Mouse (Mus musculus) megakaryocyte, embryonic 14.5 days (primary cell): ENCODE results near the gene Crb3. TPM values are rescaled to one million over a fixed set of nuclear protein-coding genes. Genes with fewer than 3 reads are reported as not detected.

ENCODE experiments used
- H3K27me3 ChIP-seq: replicated peaks from 2 replicates; pipeline ENCODE3; 2012; ENCODE audit warnings: inconsistent platforms
- H3K36me3 ChIP-seq: replicated peaks from 2 replicates; pipeline ENCODE3; 2012; ENCODE audit warnings: low read length, inconsistent platforms, mixed read lengths
- H3K4me1 ChIP-seq: 2 replicates; pipeline ENCODE4 v1.6.1; 2012; ENCODE audit warnings: inconsistent platforms
- H3K4me3 ChIP-seq: replicated peaks from 2 replicates; pipeline ENCODE3; 2012; ENCODE audit warnings: moderate library complexity, mild to moderate bottlenecking, inconsistent platforms
- H3K9me3 ChIP-seq: 2 replicates; pipeline ENCODE4 v1.6.1; 2012; ENCODE audit warnings: inconsistent platforms
- FLI1 ChIP-seq: IDR thresholded peaks from 2 replicates; pipeline ENCODE4 v1.6.1; 2012; ENCODE audit warnings: low read length, inconsistent platforms, mixed read lengths
- GATA1 ChIP-seq: IDR thresholded peaks from 3 replicates; pipeline ENCODE4 v1.6.1; 2012; ENCODE audit warnings: mixed read lengths, low read length, inconsistent platforms, borderline replicate concordance
- polyA plus RNA-seq: library from polyadenylated mRNA; stranded (reverse); fragments of >175 nt; gene quantifications from 2 replicates; pipeline ENCODE4 v1.2.3, GENCODE M21; 2012; ENCODE audit warnings: low replicate concordance; ENCODE audit not compliant: insufficient read depth

Gene Crb3
- 0.11 TPM in 1 of 2 replicates, not detected in the other for polyA plus RNA-seq

GRCm38 (mm10) chr17:57058891-57059485 lies at the start of gene Crb3:
Gene Crb3, plus strand, starts transcription at chr17:57059105.
- Histone ChIP-seq H3K27me3 (peaks cover 68% of the 10 kb centered on the region), H3K4me3 (peak within 1 kb of the TSS; percentile 91), H3K36me3 (no peaks in the 10 kb centered on the region), H3K9me3 (no peaks in the 10 kb centered on the region), H3K4me1 (peaks cover 40% of the 10 kb centered on the region)
- no peak for TF ChIP-seq GATA1
- TF ChIP-seq FLI1: no peak

- TF ChIP-seq FLI1 (no peak), GATA1 (no peak)
- Histone ChIP-seq H3K36me3 (peaks cover 36% of the 10 kb centered on the region), H3K4me1 (peaks cover 52% of the 10 kb centered on the region), H3K27me3 (no peaks in the 10 kb centered on the region), H3K9me3 (no peaks in the 10 kb centered on the region), H3K4me3 (peak overlapping the region; percentile 93)
These were observed 48.0 kb upstream of the Crb3 start for GRCm38 (mm10) chr17:57010911-57011235.

GRCm38 (mm10) chr17:57011236-57012141 lies 47.4 kb upstream of the Crb3 start, which contains the start of the genes Gtf2f1 and Gm17949:
Gene Gtf2f1, minus strand, starts transcription at chr17:57011288.
Gene Gm17949, plus strand, starts transcription at chr17:57011469.
- peaks cover 58% of the 10 kb centered on the region for H3K4me1 ChIP-seq
- H3K9me3 ChIP-seq: no peaks in the 10 kb centered on the region
- H3K4me3 ChIP-seq: peak within 1 kb of the TSS; percentile 93
- H3K36me3 ChIP-seq: peaks cover 30% of the 10 kb centered on the region
- no peak for TF ChIP-seq GATA1
- peak; percentile 21; the same call in 1 of the 2 replicates for TF ChIP-seq FLI1
- no peaks in the 10 kb centered on the region for H3K27me3 ChIP-seq

GRCm38 (mm10) chr17:57012245-57012795 lies 46.6 kb upstream of the Crb3 start:
- Histone ChIP-seq H3K27me3 (no peaks in the 10 kb centered on the region), H3K36me3 (peaks cover 22% of the 10 kb centered on the region), H3K4me1 (peaks cover 55% of the 10 kb centered on the region), H3K4me3 (peak overlapping the region; percentile 93), H3K9me3 (no peaks in the 10 kb centered on the region)
- TF ChIP-seq GATA1: no peak
- TF ChIP-seq FLI1: no peak

GRCm38 (mm10) chr17:57019693-57020092 lies 39.2 kb upstream of the Crb3 start:
- Histone ChIP-seq H3K4me3 (no peak overlapping the region), H3K27me3 (no peaks in the 10 kb centered on the region), H3K9me3 (no peaks in the 10 kb centered on the region), H3K36me3 (peaks cover 52% of the 10 kb centered on the region), H3K4me1 (peaks cover 42% of the 10 kb centered on the region)
- TF ChIP-seq GATA1 (no peak), FLI1 (no peak)

- H3K27me3 ChIP-seq: no peaks in the 10 kb centered on the region
- peaks cover 50% of the 10 kb centered on the region for H3K4me1 ChIP-seq
- H3K4me3 ChIP-seq: no peak overlapping the region
- TF ChIP-seq FLI1: no peak
- no peak for TF ChIP-seq GATA1
- no peaks in the 10 kb centered on the region for H3K9me3 ChIP-seq
- H3K36me3 ChIP-seq: peaks cover 65% of the 10 kb centered on the region
These were observed 37.9 kb upstream of the Crb3 start for GRCm38 (mm10) chr17:57020960-57021359.

- Histone ChIP-seq H3K27me3 (no peaks in the 10 kb centered on the region), H3K4me3 (no peak overlapping the region), H3K9me3 (no peaks in the 10 kb centered on the region), H3K4me1 (peaks cover 59% of the 10 kb centered on the region), H3K36me3 (peaks cover 67% of the 10 kb centered on the region)
- no peak for TF ChIP-seq GATA1
- TF ChIP-seq FLI1: no peak
These were observed 31.4 kb upstream of the Crb3 start for GRCm38 (mm10) chr17:57027471-57027870.

GRCm38 (mm10) chr17:57029691-57030090 lies 29.2 kb upstream of the Crb3 start:
- no peaks in the 10 kb centered on the region for H3K9me3 ChIP-seq
- H3K4me1 ChIP-seq: peaks cover 51% of the 10 kb centered on the region
- H3K36me3 ChIP-seq: peaks cover 44% of the 10 kb centered on the region
- peak overlapping the region; percentile 94 for H3K4me3 ChIP-seq
- H3K27me3 ChIP-seq: no peaks in the 10 kb centered on the region
- TF ChIP-seq FLI1 (no peak), GATA1 (no peak)

- no peaks in the 10 kb centered on the region for H3K9me3 ChIP-seq
- H3K27me3 ChIP-seq: no peaks in the 10 kb centered on the region
- peaks cover 42% of the 10 kb centered on the region for H3K4me1 ChIP-seq
- H3K4me3 ChIP-seq: peak within 1 kb of the TSS; percentile 94
- TF ChIP-seq GATA1 (no peak), FLI1 (no peak)
- H3K36me3 ChIP-seq: peaks cover 30% of the 10 kb centered on the region
These were observed 27.8 kb upstream of the Crb3 start, which contains the start of gene Khsrp for GRCm38 (mm10) chr17:57030931-57031660. Gene Khsrp, minus strand, starts transcription at chr17:57031522.
